Mouse (Mus musculus) CD8-positive naive resting alpha-beta T cell, adult 57 days (primary cell): ENCODE results near the gene Naaladl1. TPM values are rescaled to one million over a fixed set of nuclear protein-coding genes. Genes with fewer than 3 reads are reported as not detected.

Experiments used
- total RNA-seq: library from RNA; stranded (reverse); gene quantifications from one replicate; pipeline ENCODE4 v1.2.4, GENCODE M21; 2023

Gene Naaladl1
- not detected for total RNA-seq

GRCm38 (mm10) chr19:6105586-6105985, at the start of gene Naaladl1:
TSS of gene Naaladl1 (plus strand) at chr19:6105782.

GRCm38 (mm10) chr19:6057313-6058096, 48.1 kb upstream of the Naaladl1 start, which contains the start of the genes Mrpl49 and Fau:
TSS of gene Mrpl49 (minus strand) at chr19:6057785.
TSS of gene Fau (plus strand) at chr19:6057844.

DNA sequence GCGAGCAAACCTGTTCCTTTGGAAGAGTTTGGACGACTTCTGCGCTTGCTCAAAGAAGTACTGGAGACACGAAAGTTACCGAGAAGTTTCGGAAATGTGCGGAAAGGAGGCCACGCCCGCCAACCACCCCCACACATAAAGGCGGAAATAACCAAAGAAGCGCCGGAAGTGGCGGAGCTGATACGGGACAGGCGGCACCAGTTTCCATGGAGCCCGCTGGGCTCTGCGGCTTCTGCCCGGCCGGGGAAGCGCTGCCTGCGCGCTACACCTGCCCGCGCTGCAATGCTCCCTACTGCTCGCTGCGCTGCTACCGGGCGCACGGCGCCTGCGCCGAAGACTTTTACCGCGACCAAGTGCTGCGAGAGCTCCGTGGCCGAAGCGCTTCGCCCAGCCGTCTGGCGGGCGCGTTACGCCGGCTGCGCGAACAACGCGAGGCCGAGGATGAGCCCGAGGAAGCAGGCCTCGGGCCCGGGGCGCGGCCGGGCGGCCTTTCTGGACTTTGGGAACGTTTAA, 44.5 kb upstream of the Naaladl1 start, which contains the start of gene Znhit2:
Znhit2 (plus strand) TSS at position 172 of the 513 bp plus-strand sequence.

DNA sequence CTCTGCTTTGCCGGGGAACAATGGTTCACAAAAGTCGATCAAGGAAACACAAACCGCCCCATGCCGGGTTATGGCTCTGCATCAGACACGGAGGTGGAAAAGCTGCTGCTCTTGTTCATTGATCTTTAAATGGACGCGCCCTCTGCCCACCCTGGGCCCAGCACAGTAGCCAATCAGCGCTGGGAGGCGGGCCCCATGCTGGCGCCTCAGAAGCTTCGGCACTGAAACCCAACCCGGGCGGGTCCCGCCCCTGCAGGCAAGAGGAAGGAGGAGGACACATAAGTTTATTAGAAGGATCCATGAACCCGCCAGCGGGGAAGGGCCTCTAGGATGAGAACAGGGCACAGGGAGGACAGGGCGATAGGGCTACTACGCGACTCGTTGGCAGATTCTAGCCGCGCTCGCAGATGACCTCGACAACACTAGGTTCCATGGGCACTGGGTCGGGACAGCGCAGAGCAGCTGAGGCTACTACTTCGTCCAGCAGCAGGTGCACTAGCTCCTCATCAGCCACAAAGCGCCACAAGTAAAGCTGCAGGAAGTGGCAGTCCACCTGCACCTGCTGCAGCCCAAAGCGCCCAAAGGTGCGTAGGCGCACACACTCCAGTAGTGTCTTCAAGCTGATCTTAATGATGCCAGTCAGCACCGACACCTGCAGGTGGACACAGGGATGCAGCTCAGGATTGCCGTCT, 37.7 kb upstream of the Naaladl1 start, which contains the start of gene Tm7sf2:
Tm7sf2 (minus strand) TSS at position 650 of the 692 bp plus-strand sequence.

GRCm38 (mm10) chr19:6076564-6077393, 28.8 kb upstream of the Naaladl1 start, which contains the start of gene Vps51:
TSS of gene Vps51 (minus strand) at chr19:6077231.

GRCm38 (mm10) chr19:6079983-6080480, 25.6 kb upstream of the Naaladl1 start, which contains the start of gene Tmem262:
TSS of gene Tmem262 (plus strand) at chr19:6080033.

GRCm38 (mm10) chr19:6082156-6082555, 23.4 kb upstream of the Naaladl1 start, which contains the start of gene Gm28374:
TSS of gene Gm28374 (minus strand) at chr19:6082256.

GRCm38 (mm10) chr19:6084478-6085248, 20.9 kb upstream of the Naaladl1 start, which contains the start of the genes Zfpl1 and Cdca5:
TSS of gene Zfpl1 (minus strand) at chr19:6084956.
TSS of gene Cdca5 (plus strand) at chr19:6084983.

DNA sequence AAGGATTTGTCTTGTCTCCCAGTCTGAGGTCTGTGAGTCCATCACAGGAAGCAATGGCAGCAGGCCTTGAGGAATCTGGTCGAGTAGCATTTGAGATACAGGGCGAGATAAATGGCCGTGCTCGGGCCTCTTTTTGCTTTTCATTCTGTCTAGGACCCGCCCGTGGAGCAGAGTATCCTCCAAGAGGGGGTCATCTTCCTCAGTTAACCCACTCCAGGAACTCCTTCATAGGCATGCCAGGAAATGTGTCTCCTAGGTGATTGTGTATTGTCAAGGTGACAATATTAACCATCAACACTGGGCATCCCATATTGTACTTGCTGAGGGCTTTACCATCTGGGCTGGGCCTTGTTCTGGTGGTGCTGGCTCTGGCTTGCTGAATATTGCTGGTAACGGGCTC, 11.5 kb upstream of the Naaladl1 start, which contains the start of gene AC131692.1:
AC131692.1 (plus strand) TSS at position 301 of the 400 bp plus-strand sequence.

DNA sequence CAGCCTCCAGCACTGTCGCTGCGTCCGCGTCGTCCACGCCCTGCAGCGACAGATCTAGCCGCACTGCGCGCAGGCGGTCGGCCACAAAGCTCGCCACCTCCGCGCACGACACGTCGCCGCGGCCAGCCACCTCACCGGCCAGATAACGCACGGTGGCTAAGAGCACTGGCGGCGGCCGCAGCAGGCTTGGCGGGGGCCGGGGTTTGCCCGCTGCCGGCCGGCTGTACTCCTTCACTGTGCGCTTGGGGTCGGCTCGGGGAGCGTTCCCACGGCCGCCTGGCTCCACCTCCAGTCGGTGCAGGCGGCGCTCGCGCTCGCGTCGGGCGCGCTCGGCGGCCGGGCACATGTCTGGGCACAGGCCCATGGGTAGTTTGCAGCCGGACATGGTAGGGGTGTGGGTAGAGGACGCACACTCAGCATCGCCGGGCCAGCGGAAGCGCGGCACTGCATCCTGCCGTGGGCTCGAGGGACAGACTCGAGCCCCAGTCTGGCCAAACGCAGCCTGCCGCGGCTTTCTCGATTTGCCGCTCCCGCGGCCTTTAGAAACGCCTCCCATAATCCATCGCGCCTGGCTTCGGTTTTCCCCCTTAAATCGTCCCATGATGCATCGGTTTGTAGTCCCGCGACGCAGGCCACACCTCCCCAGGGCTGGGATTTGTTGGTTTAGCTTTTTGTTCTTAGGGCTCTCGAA, 12.5 kb downstream of the Naaladl1 start, which contains the start of gene Sac3d1:
Sac3d1 (minus strand) TSS at position 665 of the 691 bp plus-strand sequence.

DNA sequence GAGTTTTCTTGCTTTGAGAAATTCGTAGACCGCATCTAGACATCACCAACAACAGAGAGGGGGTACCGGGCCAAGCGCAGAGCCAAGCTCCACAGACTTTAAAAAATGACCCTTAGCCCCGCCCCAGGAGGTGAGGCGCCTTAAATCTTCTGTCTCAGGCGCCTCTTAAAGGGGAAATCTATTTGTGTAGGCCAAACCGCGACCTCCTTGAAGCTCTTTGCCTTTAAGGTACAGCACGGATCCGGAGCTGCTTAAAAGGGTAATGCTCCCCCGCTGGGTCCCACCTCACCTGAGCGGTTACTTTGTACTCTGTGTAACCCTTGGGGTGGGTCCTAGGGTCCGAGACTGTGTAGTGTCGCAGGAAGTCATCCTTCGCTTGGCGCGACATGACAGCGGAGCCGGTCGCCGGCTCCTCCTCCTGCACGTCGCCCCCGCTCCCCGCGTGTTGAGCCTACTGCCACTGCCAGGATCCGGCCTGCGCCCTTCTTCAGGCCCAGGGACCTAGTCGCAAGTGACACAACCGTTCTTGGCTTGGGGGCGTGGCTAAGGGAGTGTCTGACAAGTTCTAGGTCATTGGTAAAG, 22.3 kb downstream of the Naaladl1 start, which contains the start of gene Snx15:
Snx15 (minus strand) TSS at position 545 of the 582 bp plus-strand sequence.

GRCm38 (mm10) chr19:6140678-6141393, 35.3 kb downstream of the Naaladl1 start, which contains the start of gene Batf2:
TSS of gene Batf2 (plus strand) at chr19:6140983.

DNA sequence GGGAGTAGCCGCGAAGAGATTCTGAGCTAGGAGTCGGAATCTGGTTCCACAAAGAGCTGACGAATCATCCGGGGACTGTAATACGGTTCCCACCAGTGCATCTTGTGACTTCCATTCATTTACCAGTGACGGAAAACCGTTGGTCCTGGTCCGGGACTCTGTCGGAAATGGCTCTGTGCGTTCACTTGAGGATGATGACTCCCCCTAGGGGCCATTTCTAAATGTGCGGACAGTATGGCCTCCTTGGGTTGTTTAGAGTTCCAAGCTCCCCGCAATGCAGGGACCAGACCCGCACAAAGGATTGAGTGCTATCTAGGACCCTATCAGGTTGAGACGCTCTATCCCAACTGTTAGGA, 35.8 kb downstream of the Naaladl1 start, which contains the start of gene Arl2:
Arl2 (minus strand) TSS at position 155 of the 356 bp plus-strand sequence.

Other genes starting within 250 kb of the Naaladl1 start
- 152 TPM for gene Frmd8, start 230.5 kb upstream of the Naaladl1 start, total RNA-seq
- 20.8 TPM for gene Slc25a45, start 228.0 kb upstream of the Naaladl1 start, total RNA-seq
- 1.7 TPM for gene Tigd3, start 211.6 kb upstream of the Naaladl1 start, total RNA-seq
- gene Dpf2, start 192.8 kb upstream of the Naaladl1 start, total RNA-seq, result 147 TPM
- 0.67 TPM for gene Cdc42ep2, start 181.0 kb upstream of the Naaladl1 start, total RNA-seq
- gene Pola2, start 141.6 kb upstream of the Naaladl1 start, total RNA-seq, result 63.5 TPM
- not detected for gene Slc22a20, start 119.6 kb upstream of the Naaladl1 start, total RNA-seq
- 143 TPM for gene Capn1, start 89.9 kb upstream of the Naaladl1 start, total RNA-seq
- gene Syvn1, start 59.2 kb upstream of the Naaladl1 start, total RNA-seq, result 46.9 TPM
- gene Mrpl49, start 48.0 kb upstream of the Naaladl1 start, total RNA-seq, result 18.0 TPM
- gene Fau, start 47.9 kb upstream of the Naaladl1 start, total RNA-seq, result 3,401 TPM
- 11.9 TPM for gene Znhit2, start 44.6 kb upstream of the Naaladl1 start, total RNA-seq
- 18.8 TPM for gene Tm7sf2, start 37.4 kb upstream of the Naaladl1 start, total RNA-seq
- gene Vps51, start 28.6 kb upstream of the Naaladl1 start, total RNA-seq, result 110 TPM
- not detected for gene Tmem262, start 25.7 kb upstream of the Naaladl1 start, total RNA-seq
- gene Gm28374, start 23.5 kb upstream of the Naaladl1 start, total RNA-seq, result not detected
- gene Zfpl1, start 20.8 kb upstream of the Naaladl1 start, total RNA-seq, result 44.0 TPM
- gene Cdca5, start 20.8 kb upstream of the Naaladl1 start, total RNA-seq, result 0.89 TPM
- not detected for gene AC131692.1, start 11.4 kb upstream of the Naaladl1 start, total RNA-seq
- 9.6 TPM for gene Sac3d1, start 12.9 kb downstream of the Naaladl1 start, total RNA-seq
- gene Snx15, start 22.5 kb downstream of the Naaladl1 start, total RNA-seq, result 32.0 TPM
- not detected for gene Batf2, start 35.2 kb downstream of the Naaladl1 start, total RNA-seq
- 26.0 TPM for gene Arl2, start 35.8 kb downstream of the Naaladl1 start, total RNA-seq
- gene Majin, start 78.6 kb downstream of the Naaladl1 start, total RNA-seq, result not detected
- not detected for gene Gpha2, start 120.6 kb downstream of the Naaladl1 start, total RNA-seq
- 21.7 TPM for gene Ppp2r5b, start 130.1 kb downstream of the Naaladl1 start, total RNA-seq
- 156 TPM for gene Atg2a, start 135.9 kb downstream of the Naaladl1 start, total RNA-seq
- 86.5 TPM for gene Ehd1, start 170.9 kb downstream of the Naaladl1 start, total RNA-seq
- 9.1 TPM for gene Cdc42bpg, start 200.7 kb downstream of the Naaladl1 start, total RNA-seq
- gene Men1, start 229.2 kb downstream of the Naaladl1 start, total RNA-seq, result 46.4 TPM
- 585 TPM for gene Map4k2, start 235.4 kb downstream of the Naaladl1 start, total RNA-seq